Mouse (Mus musculus) liver, embryonic 15.5 days (tissue): ENCODE results near the gene Doc2a. TPM values are rescaled to one million over a fixed set of nuclear protein-coding genes. Genes with fewer than 3 reads are reported as not detected.

ENCODE experiments used
- ATAC-seq: fragments of 200-750 bp; cut with Nextera tagmentation; 2 replicates; pipeline ENCODE4 v1.8.0; 2017; ENCODE audit warnings: moderate number of reproducible peaks, mild to moderate bottlenecking, moderate library complexity; ENCODE audit not compliant: insufficient read depth
- H3K27ac ChIP-seq: fragments of 300-500 bp; sonication (generic); replicated peaks from 2 replicates; pipeline ENCODE4 v1.5.1; 2015; ENCODE audit warnings: mild to moderate bottlenecking, inconsistent platforms
- H3K27me3 ChIP-seq: fragments of 300-500 bp; sonication (generic); 2 replicates; pipeline ENCODE4 v1.6.1; 2015; ENCODE audit warnings: mild to moderate bottlenecking, inconsistent platforms
- H3K36me3 ChIP-seq: fragments of 300-500 bp; sonication (generic); replicated peaks from 2 replicates; pipeline ENCODE4 v1.6.1; 2015; ENCODE audit warnings: moderate library complexity, mild to moderate bottlenecking, inconsistent platforms
- H3K4me1 ChIP-seq: fragments of 300-500 bp; sonication (generic); replicated peaks from 2 replicates; pipeline ENCODE4 v1.6.1; 2015; ENCODE audit warnings: inconsistent platforms
- H3K4me2 ChIP-seq: fragments of 300-500 bp; sonication (generic); 2 replicates; pipeline ENCODE4 v1.6.1; 2015; ENCODE audit warnings: moderate library complexity, mild to moderate bottlenecking, inconsistent platforms
- H3K4me3 ChIP-seq: fragments of 300-500 bp; sonication (generic); replicated peaks from 2 replicates; pipeline ENCODE4 v1.5.1; 2015; ENCODE audit warnings: mild to moderate bottlenecking, inconsistent platforms
- H3K9ac ChIP-seq: fragments of 300-500 bp; sonication (generic); 2 replicates; pipeline ENCODE4 v1.6.1; 2015; ENCODE audit warnings: moderate library complexity, mild to moderate bottlenecking, inconsistent platforms
- H3K9me3 ChIP-seq: fragments of 300-500 bp; sonication (generic); replicated peaks from 2 replicates; pipeline ENCODE4 v1.6.1; 2016; ENCODE audit warnings: inconsistent platforms
- WGBS: fragments of 180-500 bp; shearing (Covaris S2); methylation state at CpG from one replicate; pipeline ENCODE4 v1.1.7; 2015; ENCODE audit warnings: mixed read lengths; ENCODE audit not compliant: insufficient replicate concordance; 5-methylcytosine and 5-hydroxymethylcytosine counted together
- polyA plus RNA-seq: library from polyadenylated mRNA; unstranded; fragments of >200 nt; fragmentation: Nextera tagmentation; extraction: Ambion mirVana; gene quantifications from 2 replicates; pipeline ENCODE4 v1.2.1, GENCODE M21; 2015

Gene Doc2a
- polyA plus RNA-seq, 1 experiment from 2014 or later, result not detected

GRCm38 (mm10) chr7:126823940-126824339 is 23.3 kb upstream of the Doc2a start:
- H3K4me1 ChIP-seq, result 0 out of 2 replicates have a peak, but pooled peaks cover 8% of the 10 kb centered on the region
- ATAC-seq, result no peak
- H3K36me3 ChIP-seq, result no peaks in the 10 kb centered on the region
- no peaks in the 10 kb centered on the region for H3K9me3 ChIP-seq
- no peak overlapping the region for H3K27ac ChIP-seq
- H3K4me2 ChIP-seq, result no peak overlapping the region
- 16% methylated on average over 10 of the region's 10 CpGs for WGBS
- no peak overlapping the region for H3K4me3 ChIP-seq
- peaks cover 68% of the 10 kb centered on the region for H3K27me3 ChIP-seq
- H3K9ac ChIP-seq, result no peak overlapping the region

GRCm38 (mm10) chr7:126825403-126825802 is 21.8 kb upstream of the Doc2a start:
- ATAC-seq, result no peak
- no peaks in the 10 kb centered on the region for H3K36me3 ChIP-seq
- H3K4me3 ChIP-seq, result no peak overlapping the region
- WGBS, result 25% methylated on average over 8 of the region's 8 CpGs
- no peak overlapping the region for H3K9ac ChIP-seq
- H3K4me1 ChIP-seq, result 0 out of 2 replicates have a peak, but pooled peaks cover 8% of the 10 kb centered on the region
- H3K27me3 ChIP-seq, result peaks cover 80% of the 10 kb centered on the region
- no peaks in the 10 kb centered on the region for H3K9me3 ChIP-seq
- H3K4me2 ChIP-seq, result no peak overlapping the region
- H3K27ac ChIP-seq, result no peak overlapping the region

GRCm38 (mm10) chr7:126825952-126826351 is 21.3 kb upstream of the Doc2a start:
- no peaks in the 10 kb centered on the region for H3K36me3 ChIP-seq
- no peak overlapping the region for H3K4me3 ChIP-seq
- WGBS, result 53% methylated on average over 5 of the region's 5 CpGs
- no peak overlapping the region for H3K9ac ChIP-seq
- no peak for ATAC-seq
- no peak overlapping the region for H3K27ac ChIP-seq
- H3K27me3 ChIP-seq, result peaks cover 82% of the 10 kb centered on the region
- H3K4me2 ChIP-seq, result no peak overlapping the region
- H3K9me3 ChIP-seq, result no peaks in the 10 kb centered on the region
- H3K4me1 ChIP-seq, result 0 out of 2 replicates have a peak, but pooled peaks cover 8% of the 10 kb centered on the region

GRCm38 (mm10) chr7:126831539-126831938 is 15.7 kb upstream of the Doc2a start, which contains the start of gene 4930451I11Rik:
TSS of gene 4930451I11Rik (minus strand) at chr7:126831639.
- H3K9me3 ChIP-seq, result no peaks in the 10 kb centered on the region
- peak within 1 kb of the TSS; percentile 57 for H3K4me2 ChIP-seq
- WGBS, result 50% methylated on average over 5 of the region's 5 CpGs
- H3K27me3 ChIP-seq, result peaks cover 37% of the 10 kb centered on the region
- H3K36me3 ChIP-seq, result no peaks in the 10 kb centered on the region
- no peak within 1 kb of the TSS for H3K9ac ChIP-seq
- ATAC-seq, result no peak
- no peak within 1 kb of the TSS for H3K27ac ChIP-seq
- H3K4me1 ChIP-seq, result peaks cover 5% of the 10 kb centered on the region
- peak within 1 kb of the TSS; percentile 30 for H3K4me3 ChIP-seq

GRCm38 (mm10) chr7:126832036-126832598 is 15.1 kb upstream of the Doc2a start:
- peak overlapping the region; percentile 30 for H3K4me3 ChIP-seq
- peaks cover 5% of the 10 kb centered on the region for H3K4me1 ChIP-seq
- no peak overlapping the region for H3K9ac ChIP-seq
- ATAC-seq, result peak; percentile 73
- no peaks in the 10 kb centered on the region for H3K9me3 ChIP-seq
- H3K4me2 ChIP-seq, result peak overlapping the region; percentile 57
- H3K27me3 ChIP-seq, result peaks cover 32% of the 10 kb centered on the region
- H3K27ac ChIP-seq, result no peak overlapping the region
- no peaks in the 10 kb centered on the region for H3K36me3 ChIP-seq
- under 1% methylated on average over 21 of the region's 21 CpGs for WGBS

GRCm38 (mm10) chr7:126833294-126833693 is 13.9 kb upstream of the Doc2a start:
- no peak overlapping the region for H3K27ac ChIP-seq
- peaks cover 5% of the 10 kb centered on the region for H3K4me1 ChIP-seq
- H3K9me3 ChIP-seq, result no peaks in the 10 kb centered on the region
- H3K27me3 ChIP-seq, result peaks cover 31% of the 10 kb centered on the region
- 76% methylated on average over 1 of the region's 1 CpGs for WGBS
- no peaks in the 10 kb centered on the region for H3K36me3 ChIP-seq
- H3K4me3 ChIP-seq, result no peak overlapping the region
- H3K4me2 ChIP-seq, result no peak overlapping the region
- no peak for ATAC-seq
- no peak overlapping the region for H3K9ac ChIP-seq

- ATAC-seq, result no peak
- H3K9me3 ChIP-seq, result no peaks in the 10 kb centered on the region
- no peak overlapping the region for H3K9ac ChIP-seq
- H3K27me3 ChIP-seq, result peaks cover 47% of the 10 kb centered on the region
- WGBS, result 60% methylated on average over 9 of the region's 9 CpGs
- H3K27ac ChIP-seq, result no peak overlapping the region
- no peaks in the 10 kb centered on the region for H3K36me3 ChIP-seq
- peaks cover 2% of the 10 kb centered on the region for H3K4me1 ChIP-seq
- no peak overlapping the region for H3K4me2 ChIP-seq
- H3K4me3 ChIP-seq, result no peak overlapping the region
These were observed 3.9 kb upstream of the Doc2a start for GRCm38 (mm10) chr7:126843276-126843675.

GRCm38 (mm10) chr7:126845516-126845915 is 1.7 kb upstream of the Doc2a start:
- Histone ChIP-seq H3K9ac (no peak overlapping the region), H3K9me3 (no peaks in the 10 kb centered on the region), H3K4me3 (no peak overlapping the region), H3K27ac (no peak overlapping the region), H3K27me3 (peaks cover 69% of the 10 kb centered on the region), H3K36me3 (no peaks in the 10 kb centered on the region), H3K4me2 (no peak overlapping the region), H3K4me1 (peaks cover 7% of the 10 kb centered on the region)
- WGBS, result 75% methylated on average over 2 of the region's 2 CpGs
- no peak for ATAC-seq

GRCm38 (mm10) chr7:126847421-126848398 is 494 bp downstream of the Doc2a start:
- ATAC-seq, result no peak; the same call in 1 of the 2 replicates
- Histone ChIP-seq H3K9me3 (no peaks in the 10 kb centered on the region), H3K27ac (no peak overlapping the region), H3K36me3 (peaks cover 12% of the 10 kb centered on the region), H3K9ac (no peak overlapping the region), H3K4me1 (peaks cover 7% of the 10 kb centered on the region), H3K27me3 (peaks cover 76% of the 10 kb centered on the region), H3K4me3 (peak overlapping the region; percentile 38), H3K4me2 (peak overlapping the region; percentile 64)
- WGBS, result 2% methylated on average over 74 of the region's 74 CpGs

- H3K4me2 ChIP-seq, result no peak overlapping the region
- no peak overlapping the region for H3K9ac ChIP-seq
- no peaks in the 10 kb centered on the region for H3K9me3 ChIP-seq
- WGBS, result 15% methylated on average over 10 of the region's 10 CpGs
- no peak overlapping the region for H3K27ac ChIP-seq
- peaks cover 68% of the 10 kb centered on the region for H3K27me3 ChIP-seq
- H3K36me3 ChIP-seq, result peaks cover 23% of the 10 kb centered on the region
- peaks cover 7% of the 10 kb centered on the region for H3K4me1 ChIP-seq
- H3K4me3 ChIP-seq, result no peak overlapping the region
- ATAC-seq, result no peak
These were observed 1.6 kb downstream of the Doc2a start for GRCm38 (mm10) chr7:126848794-126849193.

- Histone ChIP-seq H3K9me3 (no peaks in the 10 kb centered on the region), H3K4me1 (peaks cover 7% of the 10 kb centered on the region), H3K36me3 (peaks cover 36% of the 10 kb centered on the region), H3K9ac (no peak overlapping the region), H3K27ac (no peak overlapping the region), H3K27me3 (peaks cover 60% of the 10 kb centered on the region), H3K4me2 (no peak overlapping the region), H3K4me3 (no peak overlapping the region)
- ATAC-seq, result no peak
- WGBS, result 54% methylated on average over 6 of the region's 6 CpGs
These were observed 2.9 kb downstream of the Doc2a start for GRCm38 (mm10) chr7:126850161-126850560.
